Mouse (Mus musculus) frontal cortex, postnatal 25 days (tissue): ENCODE data around the gene Jade1.

Source experiments
- DNase-seq, 2 experiments: peaks; one replicate each; pipeline ENCODE4 v3.0.0; 2022; ENCODE audit warnings: low spot score in 2 of 2

Gene Jade1

GRCm38 (mm10) chr3:41577240-41577639 is 21.7 kb downstream of the Jade1 start:
- no peak for DNase-seq

- no peak for DNase-seq
These were observed 24.3 kb downstream of the Jade1 start for GRCm38 (mm10) chr3:41579873-41580272.

- DNase-seq: no peak
These were observed 25.1 kb downstream of the Jade1 start for GRCm38 (mm10) chr3:41580401-41581323.

- no peak for DNase-seq
These were observed 25.9 kb downstream of the Jade1 start for GRCm38 (mm10) chr3:41581436-41581835.

- DNase-seq: no peak
These were observed 26.7 kb downstream of the Jade1 start for GRCm38 (mm10) chr3:41582256-41582655.

GRCm38 (mm10) chr3:41583092-41583491 is 27.6 kb downstream of the Jade1 start:
- no peak for DNase-seq

- no peak for DNase-seq
These were observed 28.1 kb downstream of the Jade1 start for GRCm38 (mm10) chr3:41583621-41584020.

- no peak for DNase-seq
These were observed 30.0 kb downstream of the Jade1 start for GRCm38 (mm10) chr3:41585548-41585947.

- no peak for DNase-seq
These were observed 30.8 kb downstream of the Jade1 start for GRCm38 (mm10) chr3:41586330-41586729.

GRCm38 (mm10) chr3:41586917-41587316 is 31.4 kb downstream of the Jade1 start:
- DNase-seq: no peak

- no peak for DNase-seq
These were observed 32.1 kb downstream of the Jade1 start for GRCm38 (mm10) chr3:41587588-41587987.

- DNase-seq: no peak
These were observed 33.0 kb downstream of the Jade1 start for GRCm38 (mm10) chr3:41588495-41588894.

GRCm38 (mm10) chr3:41589246-41589914 is 33.8 kb downstream of the Jade1 start:
- no peak for DNase-seq

- DNase-seq: no peak
These were observed 34.5 kb downstream of the Jade1 start for GRCm38 (mm10) chr3:41589988-41590387.

- no peak for DNase-seq
These were observed 35.4 kb downstream of the Jade1 start for GRCm38 (mm10) chr3:41590695-41591559.

- no peak for DNase-seq
These were observed 36.2 kb downstream of the Jade1 start for GRCm38 (mm10) chr3:41591651-41592170.

- DNase-seq: no peak
These were observed 37.3 kb downstream of the Jade1 start for GRCm38 (mm10) chr3:41592805-41593204.

- no peak for DNase-seq
These were observed 38.8 kb downstream of the Jade1 start for GRCm38 (mm10) chr3:41594097-41594879.

GRCm38 (mm10) chr3:41595010-41595409 is 39.5 kb downstream of the Jade1 start:
- DNase-seq: no peak

GRCm38 (mm10) chr3:41597036-41597435 is 41.5 kb downstream of the Jade1 start:
- no peak for DNase-seq

- DNase-seq: no peak
These were observed 42.9 kb downstream of the Jade1 start for GRCm38 (mm10) chr3:41598412-41598811.
